Mouse (Mus musculus) large intestine, adult 2 months (tissue): ENCODE measurements around the gene Olfr461. TPM values are rescaled to one million over a fixed set of nuclear protein-coding genes. Genes with fewer than 3 reads are reported as not detected.
"Not testable (repeated sequence)": the region's sequence is repeated elsewhere in the genome, so short reads cannot be mapped to it uniquely, and the experiment has no call there.

Experiments
- DNase-seq: peaks from one replicate; pipeline ENCODE4 v3.0.0-alpha.2; 2012; ENCODE audit warnings: low read depth, low spot score
- WGBS: fragments of 180-500 bp; shearing (Covaris S2); methylation state at CpG from one replicate; pipeline ENCODE4 v1.1.7; 2018; 5-methylcytosine and 5-hydroxymethylcytosine counted together
- polyA plus RNA-seq: library from polyadenylated mRNA; depleted of rRNA; stranded (reverse); fragments of >200 nt; gene quantifications from 2 replicates; pipeline ENCODE4 v1.2.3, GENCODE M21; 2012; rRNA removed

The Olfr461 gene
- not detected in 2 replicates for polyA plus RNA-seq

- whole genome bisulfite sequencing = 87% methylated on average over 2 of the region's 2 CpGs
- DNase-seq = no peak
These were observed at the start of gene Olfr461 for GRCm38 (mm10) chr6:40554950-40555349. Olfr461 (minus strand) TSS chr6:40555050.

GRCm38 (mm10) chr6:40598546-40598945 lies 43.7 kb upstream of the Olfr461 start:
- WGBS = 51% methylated on average over 4 of the region's 4 CpGs
- DNase-seq = not testable (repeated sequence)

GRCm38 (mm10) chr6:40594804-40595550 lies 40.1 kb upstream of the Olfr461 start:
- 70% methylated on average over 3 of the region's 3 CpGs for WGBS
- DNase-seq = no peak

GRCm38 (mm10) chr6:40588346-40588745 lies 33.5 kb upstream of the Olfr461 start:
- 88% methylated on average over 2 of the region's 2 CpGs for WGBS
- DNase-seq = no peak

GRCm38 (mm10) chr6:40585645-40586044 lies 30.8 kb upstream of the Olfr461 start, which contains the start of gene Clec5a:
Clec5a (minus strand) TSS chr6:40585821.
- WGBS = 69% methylated on average over 5 of the region's 5 CpGs
- DNase-seq = no peak

- no peak for DNase-seq
- 60% methylated on average over 6 of the region's 6 CpGs for WGBS
These were observed 29.5 kb upstream of the Olfr461 start for GRCm38 (mm10) chr6:40584336-40584735.

- 53% methylated on average over 1 of the region's 1 CpGs for WGBS
- DNase-seq = no peak
These were observed 21.5 kb upstream of the Olfr461 start for GRCm38 (mm10) chr6:40576305-40576704.

GRCm38 (mm10) chr6:40573618-40574017 lies 18.8 kb upstream of the Olfr461 start:
- 71% methylated on average over 3 of the region's 3 CpGs for WGBS
- no peak for DNase-seq

GRCm38 (mm10) chr6:40569187-40569586 lies 14.3 kb upstream of the Olfr461 start, which contains the start of gene Olfr460:
Olfr460 (plus strand) TSS chr6:40569487.
- WGBS = 56% methylated on average over 3 of the region's 3 CpGs
- DNase-seq = no peak

- no peak for DNase-seq
- 86% methylated on average over 10 of the region's 10 CpGs for WGBS
These were observed 10.2 kb downstream of the Olfr461 start for GRCm38 (mm10) chr6:40544690-40545089.

- no peak for DNase-seq
- WGBS = 81% methylated on average over 1 of the region's 1 CpGs
These were observed 35.4 kb downstream of the Olfr461 start, which contains the start of gene Prss37 for GRCm38 (mm10) chr6:40519408-40519807. Prss37 (minus strand) TSS chr6:40519508.

GRCm38 (mm10) chr6:40493229-40493628 lies 61.6 kb downstream of the Olfr461 start, which contains the start of gene Tas2r108:
Tas2r108 (plus strand) TSS chr6:40493529.
- no peak for DNase-seq
- 87% methylated on average over 3 of the region's 3 CpGs for WGBS

Other genes with a start within 250 kb of the Olfr461 start
- gene Agk, start 229.9 kb downstream of the Olfr461 start, polyA plus RNA-seq = 7.7 and 8.4 TPM in 2 replicates
- gene E330009J07Rik, start 118.9 kb downstream of the Olfr461 start, polyA plus RNA-seq = 2.9 and 5.7 TPM in 2 replicates
- gene Wee2, start 116.0 kb downstream of the Olfr461 start, polyA plus RNA-seq = not detected in 2 replicates
- gene Ssbp1, start 83.7 kb downstream of the Olfr461 start, polyA plus RNA-seq = 6.4 and 8.3 TPM in 2 replicates
- gene Tas2r137, start 63.8 kb downstream of the Olfr461 start, polyA plus RNA-seq = not detected in 2 replicates
- not detected in 2 replicates for gene Tas2r108, start 61.5 kb downstream of the Olfr461 start, polyA plus RNA-seq
- not detected in 2 replicates for gene Prss37, start 35.5 kb downstream of the Olfr461 start, polyA plus RNA-seq
- gene Olfr460, start 14.4 kb upstream of the Olfr461 start, polyA plus RNA-seq = not detected in 2 replicates
- 0.35 and 0.43 TPM in 2 replicates for gene Clec5a, start 30.8 kb upstream of the Olfr461 start, polyA plus RNA-seq
- not detected in 2 replicates for gene Tas2r138, start 58.3 kb upstream of the Olfr461 start, polyA plus RNA-seq
- 237 and 588 TPM in 2 replicates for gene Mgam, start 73.8 kb upstream of the Olfr461 start, polyA plus RNA-seq